Mouse (Mus musculus) lung, adult 2 months (tissue): ENCODE measurements around the gene Nav2.

Experiments
- CTCF ChIP-seq: fragments of 200-500 bp; IDR thresholded peaks from 2 replicates; pipeline ENCODE4 v1.5.1; 2011; ENCODE audit warnings: mild to moderate bottlenecking, low read length, control low read depth; ENCODE audit not compliant: insufficient read depth
- POLR2A ChIP-seq: fragments of 200-500 bp; IDR thresholded peaks from 2 replicates; pipeline ENCODE4 v1.6.1; 2011; ENCODE audit warnings: low read depth, mild to moderate bottlenecking, control low read depth, low read length, borderline replicate concordance; ENCODE audit errors: extremely low read depth

DNA sequence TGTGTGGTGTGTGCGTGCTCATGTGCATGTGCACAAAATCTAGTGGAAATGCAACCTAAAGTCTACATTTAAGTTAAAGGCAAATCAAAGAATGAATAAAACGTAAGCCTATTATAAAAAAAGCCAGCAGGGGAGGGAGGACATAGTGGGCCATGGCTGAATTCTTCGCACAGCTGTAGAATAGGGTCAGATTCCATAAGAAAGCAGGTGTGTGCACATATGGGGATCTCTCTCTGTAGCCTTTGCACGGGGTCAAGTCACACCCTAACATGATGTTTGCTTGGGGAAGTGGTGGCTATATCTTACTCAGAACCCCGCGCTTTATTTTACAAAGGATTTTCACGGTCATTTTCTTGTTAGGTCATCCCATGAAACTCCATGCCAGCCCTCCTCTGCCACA lies 15.4 kb upstream of the Nav2 start:
- TF ChIP-seq CTCF (no peak), POLR2A (no peak)
